Mouse (Mus musculus) thymus, postnatal 25 days (tissue): ENCODE results near the gene Olfr920.

ENCODE experiments used
- DNase-seq: peaks from one replicate; pipeline ENCODE4 v3.0.0; 2022

Olfr920 gene

GRCm38 (mm10) chr9:38751999-38752398 lies at the start of gene Olfr920:
Gene Olfr920, plus strand, starts transcription at chr9:38752299.
- no peak for DNase-seq

DNA sequence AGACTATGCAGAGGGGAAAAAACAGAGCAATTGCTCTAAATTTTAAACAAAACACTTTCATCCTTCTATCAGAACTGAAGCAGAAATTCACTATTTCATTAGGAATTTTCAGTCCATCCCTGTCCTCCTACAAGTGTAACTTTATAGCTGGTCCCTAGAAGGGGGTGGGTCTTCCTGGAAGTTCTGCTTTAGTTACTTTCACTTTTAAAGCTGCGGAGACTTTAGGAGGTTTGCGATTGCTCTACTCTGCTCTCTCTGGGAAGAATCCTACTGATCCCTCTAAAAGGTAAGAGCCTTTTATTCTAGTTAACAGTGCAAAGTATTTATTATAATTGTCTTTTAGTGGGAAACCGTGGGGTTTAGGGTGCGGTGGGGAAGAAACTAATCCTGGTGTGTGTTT lies 34.0 kb upstream of the Olfr920 start, which contains the start of gene Vwa5a:
TSS of gene Vwa5a (plus strand) at position 167 of the 400 bp plus-strand sequence.
- no peak for DNase-seq

DNA sequence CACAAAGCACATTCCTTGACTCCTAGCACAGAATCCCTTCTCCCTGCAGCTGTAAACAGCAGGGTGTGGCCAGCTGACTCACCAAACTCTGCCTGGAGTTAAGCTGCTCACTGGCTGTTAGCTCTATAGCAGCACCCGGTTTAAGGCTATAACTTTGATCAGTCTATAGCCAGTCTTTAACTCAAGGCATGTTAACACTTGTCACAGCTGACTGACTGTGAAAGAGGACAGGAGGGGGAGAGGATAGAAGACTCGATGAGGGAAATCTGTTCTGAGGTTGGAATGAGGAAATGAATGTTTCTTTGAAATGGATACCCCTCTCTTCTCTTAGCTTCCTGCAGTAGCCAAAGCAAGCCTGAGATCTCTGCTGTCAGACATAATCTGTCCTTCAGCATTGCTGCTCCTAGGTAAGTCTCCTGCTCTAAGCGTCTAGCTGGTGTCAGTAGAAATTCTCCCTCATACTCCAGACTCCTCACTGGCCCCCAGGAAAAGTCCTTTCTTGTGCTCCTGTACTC lies 33.1 kb upstream of the Olfr920 start:
- DNase-seq: no peak

DNA sequence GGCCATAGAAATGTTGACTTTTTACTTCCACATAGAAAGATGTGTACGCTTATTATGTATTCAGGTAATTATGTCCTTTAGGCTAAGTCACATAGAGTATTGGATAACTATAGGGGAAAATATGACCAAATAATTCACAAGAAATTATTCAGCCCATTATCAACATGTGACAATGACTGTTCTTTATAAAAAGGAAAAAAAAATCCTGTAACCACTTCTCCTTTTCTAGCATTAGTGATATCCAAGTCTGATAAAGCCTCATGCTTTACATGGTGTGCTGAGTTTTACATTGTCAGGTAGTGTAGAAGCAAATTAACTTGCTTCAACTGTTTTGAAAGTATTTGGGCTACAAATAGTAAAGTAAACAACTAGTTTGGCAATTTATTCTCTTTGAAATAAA lies 28.1 kb upstream of the Olfr920 start:
- no peak for DNase-seq

GRCm38 (mm10) chr9:38728218-38728617 lies 23.9 kb upstream of the Olfr920 start:
- no peak for DNase-seq

DNA sequence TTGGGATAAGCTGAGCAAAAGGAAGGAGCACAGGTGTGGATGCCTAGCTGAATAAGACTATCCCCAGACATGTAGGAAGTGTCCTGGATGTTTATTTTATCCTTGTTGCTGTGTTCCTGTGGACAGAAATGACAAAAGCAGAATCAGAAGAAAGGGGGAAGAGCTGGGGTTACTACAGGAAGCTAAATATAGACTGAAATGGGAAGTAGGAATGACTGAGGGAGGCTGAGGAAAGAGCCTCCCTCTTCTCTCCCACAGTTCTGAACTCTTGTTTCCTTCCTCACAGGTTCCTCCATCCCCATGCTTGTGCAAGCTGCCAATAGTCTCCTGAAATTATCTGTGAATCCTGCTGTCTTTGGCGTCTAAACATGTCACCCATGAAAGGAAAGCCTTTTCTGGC lies 10.7 kb upstream of the Olfr920 start:
- DNase-seq: no peak

- no peak for DNase-seq
These were observed 7.3 kb upstream of the Olfr920 start for GRCm38 (mm10) chr9:38744619-38745315.

DNA sequence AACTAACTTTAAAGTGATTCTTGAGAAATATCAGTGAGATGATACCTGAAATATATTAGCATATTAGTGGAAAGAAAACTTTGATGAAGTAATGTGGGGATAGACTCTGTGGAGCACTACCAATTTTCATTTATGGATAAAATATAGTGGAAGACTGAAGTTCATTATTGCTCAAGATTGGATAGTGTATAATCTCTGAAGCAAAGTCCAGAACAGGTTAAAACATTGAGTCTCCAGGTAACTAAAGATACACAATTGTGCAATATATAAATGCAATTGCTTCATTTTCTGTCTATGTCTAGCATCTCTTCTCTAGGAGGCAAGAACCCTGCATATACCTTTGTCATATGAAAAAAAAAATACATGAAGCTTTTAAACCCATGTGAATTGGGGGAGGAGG lies 20.7 kb downstream of the Olfr920 start, which contains the start of gene Olfr921:
TSS of gene Olfr921 (plus strand) at position 301 of the 400 bp plus-strand sequence.
- DNase-seq: no peak

DNA sequence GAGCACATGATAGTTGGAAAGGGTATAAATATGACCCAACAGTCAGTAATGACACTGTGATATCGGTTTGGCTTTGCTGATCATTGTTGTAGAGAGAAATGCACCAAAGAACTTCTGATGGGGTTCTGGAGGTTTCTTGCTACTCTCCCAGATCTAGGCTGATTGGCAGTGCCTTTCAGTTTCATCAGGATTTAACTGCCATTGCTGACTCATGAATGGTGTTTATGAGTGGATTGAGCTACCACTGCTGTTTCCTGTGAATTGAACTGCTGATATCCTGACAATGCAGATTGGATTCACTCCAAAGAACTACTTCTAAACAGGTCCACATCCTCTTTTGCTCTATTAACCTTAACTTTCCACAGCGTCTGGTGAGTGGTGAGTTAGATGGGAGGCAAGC lies 40.6 kb downstream of the Olfr920 start:
- no peak for DNase-seq

- no peak for DNase-seq
These were observed 53.6 kb downstream of the Olfr920 start for GRCm38 (mm10) chr9:38805696-38806095.
